Mouse (Mus musculus) Muller cell, postnatal 12 days (primary cell): ENCODE data around the gene Gpr152.
"Not testable (repeated sequence)": the region's sequence is repeated elsewhere in the genome, so short reads cannot be mapped to it uniquely, and the experiment has no call there.

Experiments
- DNase-seq: peaks from one replicate; pipeline ENCODE4 v3.0.0-alpha.2; 2015; ENCODE audit errors: inconsistent ontology term

Gpr152 gene

GRCm38 (mm10) chr19:4131075-4131474, 8.5 kb upstream of the Gpr152 start:
- no peak for DNase-seq

DNA sequence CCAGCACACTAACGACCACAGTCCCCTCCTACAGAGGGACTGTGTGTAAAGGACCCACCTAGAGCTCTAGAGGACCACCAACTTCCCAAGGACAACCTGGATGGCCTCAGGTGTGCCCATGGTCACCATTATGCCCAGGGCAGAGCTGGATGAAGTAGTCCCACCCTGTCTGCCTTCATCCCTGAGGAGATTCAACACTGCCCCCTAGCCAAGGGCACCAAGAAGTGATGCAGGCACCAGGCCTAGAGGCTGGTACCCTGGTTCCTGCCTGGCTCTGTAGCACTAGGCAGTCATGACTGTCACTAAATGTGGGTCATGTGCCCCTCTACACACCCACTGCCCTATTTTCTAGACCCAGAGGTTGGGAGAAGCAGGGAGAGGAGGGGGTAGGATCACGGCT, 7.8 kb upstream of the Gpr152 start:
- DNase-seq: no peak

GRCm38 (mm10) chr19:4134354-4134753, 5.2 kb upstream of the Gpr152 start:
- no peak for DNase-seq

DNA sequence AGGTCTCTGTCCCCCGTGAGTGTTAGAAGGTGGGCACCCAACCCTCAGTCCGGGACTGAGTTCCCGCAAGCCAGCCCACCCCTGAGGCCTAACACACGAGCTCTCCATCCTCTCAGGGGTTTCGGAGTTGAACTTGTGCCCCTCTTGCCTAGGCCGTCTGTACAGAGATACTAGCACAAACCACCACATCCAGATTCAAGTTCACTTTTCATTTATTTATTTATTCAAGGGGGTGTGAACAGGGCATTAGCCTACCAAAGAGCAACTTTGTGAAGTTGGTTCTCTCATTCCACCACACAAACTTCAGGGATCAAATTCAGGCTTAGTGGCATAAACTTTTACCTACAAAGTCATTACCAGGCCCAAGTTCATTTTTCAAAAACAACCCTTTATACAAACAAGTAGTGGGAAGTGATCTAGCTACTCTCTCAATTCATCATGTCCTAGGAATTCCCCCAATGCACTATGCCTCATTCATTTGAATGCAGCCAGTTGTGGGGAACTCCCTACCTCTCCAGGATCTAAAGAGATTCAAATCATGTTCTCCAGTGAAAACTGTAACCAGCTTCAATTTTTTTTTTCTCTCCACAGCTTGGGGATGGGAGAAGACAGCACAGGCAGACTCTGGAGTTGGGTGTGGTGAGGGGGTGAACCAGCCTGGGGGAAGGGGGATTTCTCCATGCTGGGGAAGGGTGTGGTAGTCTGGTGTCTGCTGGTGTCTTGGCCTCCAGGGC, 4.2 kb upstream of the Gpr152 start:
- not testable (repeated sequence) for DNase-seq

GRCm38 (mm10) chr19:4135963-4136345, 3.6 kb upstream of the Gpr152 start:
- not testable (repeated sequence) for DNase-seq

DNA sequence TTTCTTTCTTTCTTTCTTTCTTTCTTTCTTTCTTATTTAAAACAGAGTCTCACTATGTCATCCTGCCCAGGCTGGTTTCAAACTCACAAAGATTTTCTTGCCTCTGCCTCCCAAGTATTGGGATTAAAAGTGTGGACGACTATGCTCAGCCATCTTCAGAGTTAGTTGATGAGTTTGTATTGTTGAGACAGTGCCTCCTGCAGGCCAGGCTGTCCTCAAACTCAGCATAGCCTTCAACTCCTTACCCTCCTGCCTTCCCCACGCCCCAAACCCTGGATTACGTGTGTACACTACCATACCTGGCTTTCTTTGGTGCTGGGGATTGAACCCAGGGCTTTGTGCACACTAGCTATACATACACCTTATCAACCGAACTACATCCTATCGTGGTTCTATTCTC, 3.1 kb upstream of the Gpr152 start:
- no peak for DNase-seq

GRCm38 (mm10) chr19:4137913-4138312, 1.7 kb upstream of the Gpr152 start:
- no peak for DNase-seq

DNA sequence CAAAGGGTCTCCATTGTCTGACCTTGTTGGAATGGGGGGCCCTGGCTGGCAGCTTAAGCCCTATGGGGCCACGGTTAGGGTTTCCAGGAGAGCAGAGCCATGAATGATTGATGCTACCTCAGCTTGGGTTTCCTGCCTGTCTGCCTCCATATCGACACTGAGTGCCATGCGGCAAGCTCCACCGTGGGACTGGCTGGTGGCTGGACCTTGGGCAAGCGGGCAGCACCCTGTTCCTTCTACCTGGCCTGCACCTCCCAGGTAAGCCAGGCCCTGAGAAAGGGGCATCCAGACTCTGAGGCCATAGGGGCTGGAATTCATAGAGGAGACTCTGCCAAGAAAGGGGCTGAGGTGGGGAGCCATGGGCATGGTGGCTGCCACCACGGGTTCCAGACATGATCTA, 560 bp downstream of the Gpr152 start:
- no peak for DNase-seq

- DNase-seq: no peak
These were observed 3.0 kb downstream of the Gpr152 start for GRCm38 (mm10) chr19:4142416-4143173.

- DNase-seq: no peak
These were observed 4.2 kb downstream of the Gpr152 start, which contains the start of gene Cabp4 for GRCm38 (mm10) chr19:4143759-4144268. Gene Cabp4, minus strand, starts transcription at chr19:4144033.

GRCm38 (mm10) chr19:4144550-4145498, 5.2 kb downstream of the Gpr152 start:
- no peak for DNase-seq

GRCm38 (mm10) chr19:4145936-4146335, 6.3 kb downstream of the Gpr152 start:
- DNase-seq: no peak

- DNase-seq: no peak
These were observed 6.9 kb downstream of the Gpr152 start for GRCm38 (mm10) chr19:4146366-4147021.

GRCm38 (mm10) chr19:4147022-4147405, 7.4 kb downstream of the Gpr152 start:
- DNase-seq: no peak

GRCm38 (mm10) chr19:4147782-4148490, 8.3 kb downstream of the Gpr152 start:
- DNase-seq: no peak

DNA sequence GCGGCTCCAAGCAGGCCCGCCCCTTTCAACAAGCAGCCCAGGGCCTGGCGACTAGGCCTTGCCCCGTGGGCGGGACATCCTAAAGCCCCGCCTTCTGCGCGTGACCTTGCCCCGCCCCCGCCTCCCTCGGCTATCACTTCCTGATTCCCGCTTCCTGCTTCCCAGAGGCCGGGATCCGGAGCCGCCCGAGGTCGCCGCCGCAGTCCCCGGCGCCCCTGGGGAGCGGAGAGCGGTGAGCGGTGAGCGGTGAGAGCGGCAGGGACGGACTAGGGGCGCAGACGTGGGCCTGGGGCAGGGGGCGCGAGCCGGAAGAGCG, 8.9 kb downstream of the Gpr152 start, which contains the start of gene Coro1b:
Gene Coro1b (plus strand): TSS at position 129 of the 316 bp plus-strand sequence.
- peak; percentile 97 for DNase-seq

- no peak for DNase-seq
These were observed 9.2 kb downstream of the Gpr152 start for GRCm38 (mm10) chr19:4148819-4149218.

GRCm38 (mm10) chr19:4149283-4149682, 9.7 kb downstream of the Gpr152 start:
- DNase-seq: no peak

DNA sequence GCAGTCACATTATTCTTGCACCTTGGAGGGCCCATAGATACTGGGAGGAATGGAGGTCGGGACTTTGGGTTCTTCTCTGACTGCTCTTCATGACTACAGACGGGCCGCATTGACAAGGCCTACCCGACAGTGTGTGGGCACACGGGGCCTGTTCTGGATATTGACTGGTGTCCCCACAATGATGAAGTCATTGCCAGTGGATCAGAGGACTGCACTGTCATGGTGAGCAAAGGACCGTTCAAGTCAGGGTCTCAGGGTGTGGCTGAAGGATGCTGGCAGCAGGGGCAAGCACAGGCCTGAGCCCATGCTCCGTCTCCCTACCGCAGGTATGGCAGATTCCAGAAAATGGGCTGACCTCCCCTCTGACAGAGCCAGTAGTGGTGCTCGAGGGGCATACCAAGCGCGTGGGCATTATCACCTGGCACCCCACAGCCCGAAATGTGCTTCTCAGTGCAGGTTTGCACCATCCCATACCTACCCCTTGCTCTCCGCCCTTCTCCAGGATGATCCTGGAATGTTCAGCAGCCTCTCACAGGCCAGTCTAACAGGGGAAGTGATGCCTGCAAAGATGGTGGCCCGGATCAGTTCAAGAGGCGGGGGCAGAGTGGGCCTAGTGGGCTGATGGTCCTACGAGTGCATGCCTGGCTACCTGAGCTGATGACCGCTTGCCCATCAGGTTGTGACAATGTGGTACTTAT, 10.3 kb downstream of the Gpr152 start:
- DNase-seq: no peak
